Mouse (Mus musculus) bone marrow, adult 2 months (tissue): ENCODE data around the gene Calr4.

Experiments used
- CTCF ChIP-seq: fragments of 200-500 bp; IDR thresholded peaks from 2 replicates; pipeline ENCODE4 v1.5.1; 2011; ENCODE audit warnings: low read length, control low read depth; ENCODE audit not compliant: control insufficient read depth, insufficient read depth
- POLR2A ChIP-seq: fragments of 200-500 bp; IDR thresholded peaks from 2 replicates; pipeline ENCODE4 v1.6.1; 2011; ENCODE audit warnings: low read depth, mild to moderate bottlenecking, control low read depth, low read length, borderline replicate concordance; ENCODE audit not compliant: control insufficient read depth

DNA sequence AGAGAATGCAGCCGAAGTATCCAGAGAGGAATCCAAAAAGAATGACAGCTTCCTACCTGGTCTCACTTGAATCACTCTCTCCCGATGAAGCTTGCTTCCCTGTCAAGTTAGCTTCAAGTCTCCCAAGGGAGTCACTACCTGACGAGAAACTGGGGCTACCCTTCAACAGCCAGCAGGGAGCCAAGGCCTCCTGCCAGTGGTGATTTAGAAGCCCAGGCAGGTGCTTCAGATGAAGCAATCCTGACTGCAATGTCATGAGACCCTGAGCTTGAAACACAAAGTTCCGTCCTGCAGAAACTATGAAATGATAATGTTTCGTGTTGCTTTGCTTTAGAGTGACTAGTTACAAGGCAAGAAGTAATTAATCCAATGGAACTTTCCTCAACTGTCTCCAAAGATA is 40.4 kb upstream of the Calr4 start:
- no peak for TF ChIP-seq CTCF
- no peak for TF ChIP-seq POLR2A
